ENCODE assay signal across 21 mouse cellular contexts in genomic region chr19:46167169-46167568, GRCm38 (mm10). TPM values are rescaled to one million over a fixed set of nuclear protein-coding genes. Genes with fewer than 3 reads are reported as not detected.
"Had no signal": no experiment of that assay in that cellular context is flagged by ENCODE, and none has a peak within 500 bp of the region (broad histone marks: within the 10 kb centered on the region; RNA-seq: fewer than 3 reads in every experiment).

No protein-coding gene starts in this region.

RNA-seq across cellular contexts. Expression of gene Pitx3, which starts 19.0 kb away (rescaled TPM):
- total RNA-seq: common myeloid progenitor, adult 5-6 weeks; forebrain, postnatal 0 days; granulocyte monocyte progenitor cell, adult 5-6 weeks had no signal
- polyA plus RNA-seq: erythroblast, embryonic 14.5 days; forebrain, embryonic 11.5 days; forebrain, embryonic 13.5 days; forebrain, embryonic 14.5 days; forebrain, embryonic 15.5 days; forebrain, embryonic 16.5 days had no signal

RNA-seq across cellular contexts. Expression of gene Elovl3, which starts 35.5 kb away (rescaled TPM):
- total RNA-seq: common myeloid progenitor, adult 5-6 weeks; forebrain, postnatal 0 days; gastrocnemius, adult 2 months; gastrocnemius, adult 8-10 months; gastrocnemius, postnatal 10 days; gastrocnemius, postnatal 14 days; gastrocnemius, postnatal 25 days; gastrocnemius, postnatal 36 days; gastrocnemius, postnatal 4 days; granulocyte monocyte progenitor cell, adult 5-6 weeks had no signal
- polyA plus RNA-seq: cortical plate, adult 2 months; embryonic facial prominence, embryonic 10.5 days; erythroblast, embryonic 14.5 days; forebrain, embryonic 12.5 days; forebrain, embryonic 13.5 days; forebrain, embryonic 14.5 days; forebrain, embryonic 15.5 days; forebrain, embryonic 16.5 days; frontal cortex, adult 2 months; heart, embryonic 10.5 days had no signal
